Mouse (Mus musculus) CH12.LX (cell line): ENCODE data around the gene 2010109A12Rik. TPM values are rescaled to one million over a fixed set of nuclear protein-coding genes. Genes with fewer than 3 reads are reported as not detected.

Experiments used
- DNase-seq: peaks from one replicate; pipeline ENCODE4 v3.0.0-alpha.2; 2013; ENCODE audit errors: extremely low read depth
- H3K27ac ChIP-seq: 2 replicates; pipeline ENCODE4 v1.5.1; 2012; ENCODE audit warnings: low read depth, mild to moderate bottlenecking, control low read depth, moderate library complexity; ENCODE audit not compliant: insufficient read depth
- H3K27me3 ChIP-seq: replicated peaks from 2 replicates; pipeline ENCODE3; 2012; ENCODE audit warnings: inconsistent platforms
- H3K36me3 ChIP-seq, 2 experiments: replicated peaks in 1 of 2; 2 replicates each; pipeline versions ENCODE3 to v1.6.1; 2012; ENCODE audit warnings: inconsistent platforms in 1 of 2, low read length in 1 of 2, mild to moderate bottlenecking in 1 of 2, mixed read lengths in 1 of 2, moderate library complexity in 1 of 2; ENCODE audit not compliant: control insufficient read depth in 1 of 2, insufficient read depth in 1 of 2
- H3K4me1 ChIP-seq, 2 experiments: 2 replicates each; pipeline ENCODE4 v1.6.1; 2012; ENCODE audit warnings: inconsistent platforms in 1 of 2, moderate library complexity in 1 of 2; ENCODE audit not compliant: insufficient read depth in 2 of 2, control insufficient read depth in 1 of 2
- H3K4me2 ChIP-seq: 2 replicates; pipeline ENCODE4 v1.6.1; 2012; ENCODE audit warnings: low read depth, mild to moderate bottlenecking, control low read depth; ENCODE audit not compliant: poor library complexity, insufficient read depth, severe bottlenecking
- H3K4me3 ChIP-seq, 3 experiments: fragments of 150-350 bp in 1 of 3; sonication (generic) in 1 of 3; replicated peaks in 1 of 3; 2 replicates each; pipeline versions ENCODE3 to v1.5.1; 2011 to 2012; ENCODE audit warnings: low read depth in 2 of 3, low read length in 2 of 3, mild to moderate bottlenecking in 2 of 3, moderate library complexity in 2 of 3, control low read depth in 1 of 3, improper control_type of control experiment in 1 of 3, inconsistent platforms in 1 of 3, mixed read lengths in 1 of 3; ENCODE audit not compliant: poor library complexity in 1 of 3
- H3K79me2 ChIP-seq: replicated peaks from 2 replicates; pipeline ENCODE4 v1.6.1; 2012; ENCODE audit warnings: mild to moderate bottlenecking, moderate library complexity; ENCODE audit not compliant: control insufficient read depth, poor library complexity, insufficient read depth, severe bottlenecking; ENCODE audit errors: extremely low read depth
- H3K9ac ChIP-seq: 2 replicates; pipeline ENCODE4 v1.6.1; 2012; ENCODE audit warnings: low read depth, mild to moderate bottlenecking, control low read depth, moderate library complexity; ENCODE audit not compliant: insufficient read depth
- H3K9me3 ChIP-seq: replicated peaks from 2 replicates; pipeline ENCODE3; 2012; ENCODE audit warnings: low read length, inconsistent platforms, mixed read lengths
- CHD1 ChIP-seq: IDR thresholded peaks from 2 replicates; pipeline ENCODE4 v1.6.1; 2012; ENCODE audit warnings: low read depth, low read length, improper control_type of control experiment, inconsistent platforms
- ETS1 ChIP-seq: conservative IDR thresholded peaks from 2 replicates; pipeline ENCODE4 v1.6.1; 2012; ENCODE audit warnings: low read depth, mild to moderate bottlenecking, inconsistent platforms, low read length, improper control_type of control experiment, moderate library complexity
- IRF4 ChIP-seq: IDR thresholded peaks from 2 replicates; pipeline ENCODE4 v1.6.1; 2014; ENCODE audit warnings: low read depth, mild to moderate bottlenecking, inconsistent platforms, low read length, improper control_type of control experiment
- JUN ChIP-seq: IDR thresholded peaks from 2 replicates; pipeline ENCODE4 v1.6.1; 2011; ENCODE audit warnings: low read depth, mild to moderate bottlenecking, low read length, improper control_type of control experiment, moderate library complexity; ENCODE audit not compliant: insufficient read depth
- MAFK ChIP-seq: IDR thresholded peaks from 2 replicates; pipeline ENCODE4 v1.6.1; 2011; ENCODE audit warnings: low read length, improper control_type of control experiment; ENCODE audit not compliant: insufficient replicate concordance
- MAZ ChIP-seq: IDR thresholded peaks from 2 replicates; pipeline ENCODE4 v1.6.1; 2012; ENCODE audit warnings: low read depth, mild to moderate bottlenecking, inconsistent platforms, low read length, improper control_type of control experiment, moderate library complexity
- MEF2A ChIP-seq: IDR thresholded peaks from 2 replicates; pipeline ENCODE4 v1.6.1; 2014; ENCODE audit warnings: low read depth, mild to moderate bottlenecking, inconsistent platforms, low read length, improper control_type of control experiment, borderline replicate concordance
- MXI1 ChIP-seq: IDR thresholded peaks from 2 replicates; pipeline ENCODE4 v1.6.1; 2011; ENCODE audit warnings: mild to moderate bottlenecking, low read depth, low read length, improper control_type of control experiment
- NRF1 ChIP-seq: IDR thresholded peaks from 2 replicates; pipeline ENCODE4 v1.6.1; 2014; ENCODE audit warnings: low read depth, mild to moderate bottlenecking, inconsistent platforms, low read length, improper control_type of control experiment, moderate library complexity
- PAX5 ChIP-seq: IDR thresholded peaks from 2 replicates; pipeline ENCODE4 v1.6.1; 2012; ENCODE audit warnings: low read length, inconsistent platforms, mixed read lengths
- POLR2A ChIP-seq: IDR thresholded peaks from 2 replicates; pipeline ENCODE4 v1.6.1; 2011; ENCODE audit warnings: low read depth, mild to moderate bottlenecking, improper control_type of control experiment, low read length
- RAD21 ChIP-seq: IDR thresholded peaks from 2 replicates; pipeline ENCODE4 v1.6.1; 2011; ENCODE audit warnings: low read depth, mild to moderate bottlenecking, low read length, improper control_type of control experiment, moderate library complexity
- SMC3 ChIP-seq: IDR thresholded peaks from 2 replicates; pipeline ENCODE4 v1.6.1; 2011; ENCODE audit warnings: low read depth, low read length, improper control_type of control experiment
- TBP ChIP-seq: conservative IDR thresholded peaks from 2 replicates; pipeline ENCODE4 v1.6.1; 2011; ENCODE audit warnings: low read depth, low read length, improper control_type of control experiment
- TCF12 ChIP-seq: IDR thresholded peaks from 2 replicates; pipeline ENCODE4 v1.6.1; 2014; ENCODE audit warnings: low read depth, mild to moderate bottlenecking, inconsistent platforms, low read length, improper control_type of control experiment
- UBTF ChIP-seq: IDR thresholded peaks from 2 replicates; pipeline ENCODE4 v1.6.1; 2012; ENCODE audit warnings: low read depth, mild to moderate bottlenecking, inconsistent platforms, low read length, improper control_type of control experiment, moderate library complexity
- USF1 ChIP-seq: IDR thresholded peaks from 2 replicates; pipeline ENCODE4 v1.6.1; 2014; ENCODE audit warnings: low read depth, mild to moderate bottlenecking, inconsistent platforms, low read length, improper control_type of control experiment
- USF2 ChIP-seq: conservative IDR thresholded peaks from 2 replicates; pipeline ENCODE4 v1.6.1; 2011; ENCODE audit warnings: low read depth, low read length, improper control_type of control experiment
- ZMIZ1 ChIP-seq: IDR thresholded peaks from 2 replicates; pipeline ENCODE4 v1.6.1; 2012; ENCODE audit warnings: low read depth, mild to moderate bottlenecking, inconsistent platforms, low read length, improper control_type of control experiment
- ZNF384 ChIP-seq: IDR thresholded peaks from 2 replicates; pipeline ENCODE4 v1.6.1; 2012; ENCODE audit warnings: low read depth, low read length, improper control_type of control experiment, inconsistent platforms
- dilution Hi-C: fragments of 300-500 bp; cut with MboI; formaldehyde crosslinking; loops from 2 replicates; pipeline ENCODE4 v1.14.3; 2020; ENCODE audit warnings: low sequenced_read_pairs; ENCODE audit not compliant: extremely low pct_unique_long_range_greater_than_20kb, extremely low pct_ligation_motif_present
- in situ Hi-C: fragments of 300-500 bp; cut with MboI; formaldehyde crosslinking; loops from 3 replicates; pipeline ENCODE4 v1.14.3; 2019; ENCODE audit warnings: low sequenced_read_pairs, low pct_ligation_motif_present, low pct_unique_long_range_greater_than_20kb, mixed read lengths
- polyA plus RNA-seq: library from polyadenylated mRNA; unstranded; fragments of >175 nt; gene quantifications from 2 replicates; pipeline ENCODE4 v1.2.1, GENCODE M21; 2012; ENCODE audit warnings: low read depth; ENCODE audit not compliant: insufficient read length
- total RNA-seq, 2 experiments: library from RNA; depleted of rRNA; stranded (reverse); fragments of 300-350 nt in 1 of 2; fragments of >200 nt in 1 of 2; gene quantifications; 2 replicates each; pipeline ENCODE4 v1.2.3; 2012 to 2014

Gene 2010109A12Rik
- total and polyA plus RNA-seq, 3 experiments, result 0.42 TPM; not detected in 2

DNA sequence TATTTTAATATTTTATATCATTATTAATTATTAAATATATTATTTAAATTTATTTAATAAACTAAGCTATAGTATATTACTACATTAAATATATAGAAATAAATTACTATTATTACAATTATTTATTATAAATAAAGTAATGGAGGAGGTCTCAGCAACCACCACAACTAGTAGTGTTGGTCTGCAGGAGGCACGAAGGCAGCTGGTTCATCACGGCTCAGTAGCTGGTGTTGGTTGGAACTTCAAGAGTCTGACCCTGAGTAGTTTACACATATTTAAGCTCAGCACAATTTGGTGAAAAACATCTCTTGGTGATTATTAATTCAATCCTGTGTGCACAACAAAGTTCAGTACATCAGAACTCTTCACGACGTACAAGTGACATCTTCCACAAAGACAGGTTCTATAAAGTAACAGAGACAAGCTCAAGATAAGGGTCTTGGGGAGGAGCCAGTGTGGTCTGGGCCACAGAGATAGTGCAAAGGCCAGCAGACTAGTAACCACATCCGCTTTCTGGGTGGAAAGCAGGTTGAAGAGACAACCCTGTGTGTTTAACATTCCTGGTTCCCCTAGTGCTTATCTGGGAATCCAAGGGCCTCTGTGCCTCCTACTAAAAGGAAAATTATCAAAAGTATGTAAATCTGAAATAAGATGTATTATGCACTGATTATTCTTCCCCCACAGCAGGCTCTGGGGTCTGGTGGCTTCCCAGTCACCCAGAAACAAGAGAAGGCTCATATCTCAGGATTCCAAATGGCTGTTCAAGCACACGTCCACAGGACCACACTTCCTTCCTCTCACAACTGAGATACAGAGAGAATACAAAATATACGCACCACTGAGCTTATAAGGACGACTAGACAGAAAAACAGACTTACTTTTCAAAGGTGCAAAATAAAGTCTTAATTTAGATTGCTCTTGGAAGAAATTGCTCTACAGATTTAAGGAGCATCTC, 33.5 kb downstream of the 2010109A12Rik start:
- Histone ChIP-seq H3K27me3 (no peaks in the 10 kb centered on the region), H3K4me3 (no peak overlapping the region), H3K36me3 (no peaks in the 10 kb centered on the region), H3K79me2 (no peaks in the 10 kb centered on the region), H3K9me3 (no peaks in the 10 kb centered on the region), H3K9ac (no peak overlapping the region), H3K4me2 (no peak overlapping the region), H3K4me1 (peaks cover 2 to 7% of the 10 kb centered on the region in 2 experiments; a peak in 3 of 4 replicates), H3K27ac (no peak overlapping the region)
- dilution Hi-C loops (no loop called here), in situ Hi-C loops (no loop called here)
- DNase-seq, result no peak
- TF ChIP-seq MAFK (no peak), ZMIZ1 (no peak), MEF2A (no peak), MAZ (no peak), USF2 (no peak), TCF12 (no peak), NRF1 (no peak), MXI1 (no peak), SMC3 (no peak), JUN (no peak), RAD21 (no peak), UBTF (no peak), ETS1 (no peak), POLR2A (no peak), PAX5 (no peak), TBP (no peak), ZNF384 (no peak), CHD1 (no peak)

DNA sequence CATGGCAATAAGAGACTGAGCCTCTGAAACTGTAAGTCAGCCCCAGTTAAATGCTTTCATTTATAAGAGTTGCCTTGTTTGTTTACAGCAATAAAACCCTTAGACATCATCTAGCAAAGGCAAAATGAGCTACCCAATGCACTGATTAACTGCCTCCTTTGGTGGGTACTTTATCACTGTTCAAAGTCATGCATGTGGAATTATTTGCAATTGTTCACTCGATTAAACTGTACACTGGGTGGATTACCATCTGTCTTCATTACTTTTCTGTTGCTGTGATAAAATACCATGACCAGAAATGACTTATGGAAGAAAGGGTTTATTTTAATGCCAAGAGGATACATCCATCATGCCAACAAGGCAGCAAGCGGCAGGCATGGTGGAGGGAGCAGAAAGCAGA, 39.0 kb downstream of the 2010109A12Rik start:
- H3K4me1 ChIP-seq, result no peaks in the 10 kb centered on the region
- H3K4me2 ChIP-seq, result no peak overlapping the region
- no peak overlapping the region for H3K4me3 ChIP-seq
- H3K27me3 ChIP-seq, result no peaks in the 10 kb centered on the region
- no peak for DNase-seq
- dilution Hi-C loops, result no loop called here
- no peaks in the 10 kb centered on the region for H3K79me2 ChIP-seq
- H3K36me3 ChIP-seq, result no peaks in the 10 kb centered on the region
- H3K27ac ChIP-seq, result no peak overlapping the region
- no peak overlapping the region for H3K9ac ChIP-seq
- TF ChIP-seq ZMIZ1, result no peak
- TF ChIP-seq IRF4, result no peak
- TF ChIP-seq USF1, result no peak
- no peak for TF ChIP-seq TBP
- no peak for TF ChIP-seq USF2
- TF ChIP-seq JUN, result no peak
- H3K9me3 ChIP-seq, result no peaks in the 10 kb centered on the region
- in situ Hi-C loops, result no loop called here
